Mouse (Mus musculus) embryonic fibroblast, embryonic 13.5 days (primary cell): ENCODE measurements at regions not wholly inside any gene's neighbourhood (a gene's known extent, or its start where the extent isn't known, plus 50 kb on each side); places are given as distances from the start of the nearest gene placed in this dataset.
A peak's percentile ranks its signal among the peaks of the same experiment; 100 is the strongest.

ENCODE experiments used
- H3K27ac ChIP-seq: 2 replicates; pipeline ENCODE4 v1.5.1; 2012; ENCODE audit warnings: low read length, control low read depth, inconsistent platforms; ENCODE audit not compliant: insufficient read depth
- H3K4me1 ChIP-seq: 2 replicates; pipeline ENCODE4 v1.6.1; 2011; ENCODE audit warnings: low read length; ENCODE audit not compliant: control insufficient read depth, insufficient read depth
- H3K4me3 ChIP-seq: 2 replicates; pipeline ENCODE4 v1.5.1; 2011; ENCODE audit warnings: mild to moderate bottlenecking, control low read depth, low read length; ENCODE audit not compliant: insufficient read depth
- CTCF ChIP-seq: IDR thresholded peaks from 2 replicates; pipeline ENCODE4 v1.5.1; 2011; ENCODE audit warnings: mild to moderate bottlenecking, control low read depth, low read length, moderate library complexity, borderline replicate concordance; ENCODE audit not compliant: insufficient read depth
- POLR2A ChIP-seq: IDR thresholded peaks from 2 replicates; pipeline ENCODE4 v1.6.1; 2011; ENCODE audit warnings: low read depth, mild to moderate bottlenecking, control low read depth, low read length, moderate library complexity

GRCm38 (mm10) chr15:67262269-67262668 lies 761.6 kb upstream of the Lrrc6 start:
- Histone ChIP-seq H3K4me1 (no peaks in the 10 kb centered on the region; the same call in 1 of the 2 replicates), H3K27ac (no peak overlapping the region), H3K4me3 (no peak overlapping the region)
- TF ChIP-seq CTCF (no peak), POLR2A (no peak)

- no peak overlapping the region for H3K27ac ChIP-seq
These were observed 760.0 kb upstream of the Lrrc6 start for GRCm38 (mm10) chr15:67260666-67261065.

DNA sequence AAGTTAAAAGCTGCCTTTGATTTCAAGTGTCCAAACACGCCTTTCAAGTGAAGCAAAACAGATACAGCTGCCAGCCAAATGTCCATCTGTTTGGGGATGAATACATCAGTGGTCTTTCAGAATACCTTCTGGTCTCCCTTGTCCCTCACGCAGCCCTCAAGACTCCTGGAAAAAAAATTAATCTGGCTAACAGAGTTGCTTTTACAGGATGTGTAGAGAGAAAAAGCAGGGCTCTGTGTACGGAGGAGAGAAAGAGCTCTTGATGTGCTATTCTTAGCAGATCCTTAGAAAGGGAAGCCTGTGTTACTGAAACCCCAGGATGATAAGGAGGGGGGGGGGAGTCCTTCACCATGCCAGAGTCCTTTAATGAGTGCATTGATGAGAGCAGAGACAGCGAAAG lies 748.4 kb upstream of the Lrrc6 start:
- Histone ChIP-seq H3K27ac (no peak overlapping the region), H3K4me3 (no peak overlapping the region), H3K4me1 (no peaks in the 10 kb centered on the region)
- TF ChIP-seq CTCF, result no peak
- no peak for TF ChIP-seq POLR2A

More at GRCm38 (mm10) chr15:67260666-67261065, 760.0 kb upstream of the Lrrc6 start:
- TF ChIP-seq POLR2A, result no peak
- TF ChIP-seq CTCF, result no peak
- Histone ChIP-seq H3K4me3 (no peak overlapping the region), H3K4me1 (no peaks in the 10 kb centered on the region; the same call in 1 of the 2 replicates)

- no peaks in the 10 kb centered on the region for H3K4me1 ChIP-seq
- no peak for TF ChIP-seq POLR2A
- TF ChIP-seq CTCF, result no peak
- no peak overlapping the region for H3K4me3 ChIP-seq
- H3K27ac ChIP-seq, result no peak overlapping the region
These were observed 747.8 kb upstream of the Lrrc6 start for GRCm38 (mm10) chr15:67248471-67248870.

DNA sequence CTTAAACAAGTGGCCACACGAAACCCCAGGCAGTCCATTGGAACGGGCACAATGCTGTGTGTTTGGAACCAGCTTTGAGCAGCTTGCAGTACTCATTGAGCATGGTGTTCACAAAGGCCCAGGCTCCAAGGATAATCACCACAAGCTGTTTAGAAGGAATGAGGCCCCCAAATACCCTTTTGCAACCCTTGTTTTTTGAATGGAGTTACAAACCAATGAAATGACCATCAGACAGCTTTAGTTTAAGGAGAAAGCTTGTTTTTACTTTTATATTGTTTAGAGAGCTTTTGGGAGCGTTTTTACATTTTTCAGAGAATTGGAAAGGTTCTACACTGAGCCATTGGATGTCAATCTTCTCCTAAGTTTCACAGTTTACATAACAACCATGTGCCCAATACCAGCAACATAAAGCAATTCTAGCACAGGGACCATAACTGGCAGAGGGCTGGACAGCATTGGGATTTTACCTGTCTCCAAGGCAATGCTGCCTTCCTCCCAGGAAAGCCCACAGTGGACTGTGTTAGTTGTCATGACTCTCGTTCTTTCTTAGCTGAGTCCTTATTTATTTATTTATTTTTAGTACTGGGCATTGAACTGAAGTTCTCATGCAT lies 745.1 kb upstream of the Lrrc6 start:
- Histone ChIP-seq H3K4me1 (no peaks in the 10 kb centered on the region), H3K4me3 (no peak overlapping the region), H3K27ac (no peak overlapping the region)
- TF ChIP-seq POLR2A (no peak), CTCF (no peak)

- TF ChIP-seq POLR2A (no peak), CTCF (no peak)
- Histone ChIP-seq H3K4me3 (no peak overlapping the region), H3K4me1 (no peaks in the 10 kb centered on the region), H3K27ac (no peak overlapping the region)
These were observed 744.4 kb upstream of the Lrrc6 start for GRCm38 (mm10) chr15:67244908-67245657.

DNA sequence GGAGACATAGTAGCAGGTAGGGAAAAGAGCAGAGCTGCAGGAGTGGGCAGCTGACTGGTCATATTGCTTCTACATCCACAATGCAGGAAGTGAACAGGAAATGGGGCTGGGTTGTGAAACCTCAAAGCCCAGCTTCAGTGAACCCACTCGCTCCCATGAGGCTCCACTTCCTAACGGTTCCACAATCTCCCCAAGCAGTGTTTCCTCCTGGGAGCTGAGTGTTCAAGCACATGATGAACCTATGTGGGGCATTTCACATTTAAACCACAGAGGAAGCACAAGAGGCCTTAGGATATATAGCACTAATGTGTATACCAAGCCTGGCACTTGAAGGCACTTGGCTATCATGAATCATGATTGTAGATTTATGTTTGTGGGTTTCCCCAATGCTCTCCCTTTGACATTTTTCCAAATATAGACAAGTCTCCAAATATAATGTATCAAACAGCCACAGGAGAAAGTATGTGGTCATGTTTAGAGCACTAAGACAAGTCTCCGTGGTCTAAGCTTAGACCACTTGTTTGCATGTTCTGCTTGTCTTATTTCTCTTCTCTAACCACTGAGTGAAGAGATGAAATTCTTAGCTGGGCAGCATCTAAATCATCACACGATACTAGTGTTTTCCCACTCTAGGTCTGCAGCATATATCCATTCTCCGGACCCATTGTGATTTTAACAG lies 734.5 kb upstream of the Lrrc6 start:
- Histone ChIP-seq H3K27ac (no peak overlapping the region), H3K4me1 (no peaks in the 10 kb centered on the region), H3K4me3 (no peak overlapping the region)
- TF ChIP-seq POLR2A (no peak), CTCF (no peak)

DNA sequence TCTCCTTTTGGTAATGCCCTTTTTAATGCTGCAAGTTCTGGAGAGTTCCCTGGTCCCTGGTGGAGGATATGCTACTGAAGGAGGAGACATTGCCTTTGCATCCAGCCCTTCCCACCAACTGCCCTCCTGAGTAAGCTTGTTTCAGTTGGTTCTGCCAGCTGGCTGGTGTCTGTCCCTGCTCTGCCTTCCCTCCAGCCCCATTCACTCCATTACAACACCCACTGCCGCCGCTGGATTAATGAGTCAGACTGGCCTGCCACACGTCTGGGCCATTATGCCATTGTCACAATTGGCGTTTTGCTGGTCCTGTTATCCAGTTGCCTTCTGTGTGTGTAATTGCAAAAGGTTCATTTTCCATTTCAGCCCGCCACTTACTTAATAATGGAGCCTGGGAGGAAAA lies 728.6 kb upstream of the Lrrc6 start:
- Histone ChIP-seq H3K27ac (no peak overlapping the region), H3K4me1 (peaks cover 15% of the 10 kb centered on the region), H3K4me3 (no peak overlapping the region)
- TF ChIP-seq CTCF (no peak), POLR2A (no peak)

DNA sequence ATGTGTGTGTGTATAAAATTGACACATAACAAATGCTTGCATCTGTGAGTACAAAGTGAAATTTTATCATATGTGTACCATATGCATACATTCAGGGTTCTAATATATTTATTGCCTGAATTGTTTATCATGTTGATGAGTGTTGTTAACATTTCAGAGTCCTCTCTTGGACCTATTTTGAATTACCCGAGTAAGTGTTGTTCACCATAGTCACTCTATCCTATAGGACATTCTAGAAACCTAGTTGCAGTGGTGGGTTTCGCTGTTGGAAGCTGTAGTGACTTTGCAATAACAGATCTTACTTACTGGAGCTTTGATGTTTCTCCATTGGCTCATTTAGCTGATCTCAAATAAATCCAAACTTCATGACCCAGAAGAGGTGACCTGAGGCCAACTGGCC lies 727.9 kb upstream of the Lrrc6 start:
- no peak overlapping the region for H3K4me3 ChIP-seq
- TF ChIP-seq POLR2A, result no peak
- TF ChIP-seq CTCF, result no peak
- H3K27ac ChIP-seq, result no peak overlapping the region
- peaks cover 15% of the 10 kb centered on the region for H3K4me1 ChIP-seq

DNA sequence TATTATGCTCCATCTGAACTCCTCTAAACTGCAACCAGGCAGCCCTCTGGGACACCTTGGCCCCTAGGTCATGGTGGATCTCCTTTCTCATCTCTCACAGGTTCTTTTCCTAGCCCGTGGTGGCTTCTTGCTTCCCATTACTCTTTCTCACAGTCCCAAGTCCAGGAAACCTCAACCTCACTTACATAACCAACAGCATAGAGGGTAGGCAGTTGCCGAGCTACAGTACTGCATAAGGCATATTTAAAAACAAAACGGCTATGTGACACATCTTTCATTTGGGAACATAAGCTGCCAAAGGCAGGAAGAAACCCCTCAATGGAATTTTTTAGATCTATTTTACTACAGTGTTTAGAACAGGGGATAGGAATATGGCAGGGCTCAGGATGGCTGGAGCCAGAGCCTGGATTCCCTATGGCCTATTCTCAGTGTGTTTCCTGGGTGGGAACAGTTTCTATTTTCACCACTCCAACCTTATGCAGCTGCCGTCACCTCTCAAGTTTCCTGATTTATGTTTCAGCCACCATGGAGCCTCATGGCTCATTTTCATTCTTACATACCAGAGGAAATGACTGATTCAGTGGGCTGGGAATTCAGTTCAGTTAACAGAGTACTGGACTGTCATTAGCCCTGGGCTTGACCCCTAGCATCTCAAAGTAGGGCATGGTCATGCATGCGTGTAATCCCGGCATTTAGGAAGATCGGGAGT lies 726.9 kb upstream of the Lrrc6 start:
- no peak overlapping the region for H3K4me3 ChIP-seq
- TF ChIP-seq CTCF, result no peak
- H3K27ac ChIP-seq, result peak overlapping the region; percentile 80

GRCm38 (mm10) chr15:67226900-67227299 lies 726.2 kb upstream of the Lrrc6 start:
- TF ChIP-seq CTCF, result no peak
- TF ChIP-seq POLR2A, result no peak
- Histone ChIP-seq H3K27ac (peak overlapping the region; percentile 80; the same call in 1 of the 2 replicates), H3K4me3 (no peak overlapping the region)

More for the DNA sequence above, 726.9 kb upstream of the Lrrc6 start:
- H3K4me1 ChIP-seq, result peaks cover 15% of the 10 kb centered on the region

More at GRCm38 (mm10) chr15:67226900-67227299, 726.2 kb upstream of the Lrrc6 start:
- peaks cover 15% of the 10 kb centered on the region for H3K4me1 ChIP-seq
